Mouse (Mus musculus): Measurements from ENCODE around the gene Tspan18.

DNA sequence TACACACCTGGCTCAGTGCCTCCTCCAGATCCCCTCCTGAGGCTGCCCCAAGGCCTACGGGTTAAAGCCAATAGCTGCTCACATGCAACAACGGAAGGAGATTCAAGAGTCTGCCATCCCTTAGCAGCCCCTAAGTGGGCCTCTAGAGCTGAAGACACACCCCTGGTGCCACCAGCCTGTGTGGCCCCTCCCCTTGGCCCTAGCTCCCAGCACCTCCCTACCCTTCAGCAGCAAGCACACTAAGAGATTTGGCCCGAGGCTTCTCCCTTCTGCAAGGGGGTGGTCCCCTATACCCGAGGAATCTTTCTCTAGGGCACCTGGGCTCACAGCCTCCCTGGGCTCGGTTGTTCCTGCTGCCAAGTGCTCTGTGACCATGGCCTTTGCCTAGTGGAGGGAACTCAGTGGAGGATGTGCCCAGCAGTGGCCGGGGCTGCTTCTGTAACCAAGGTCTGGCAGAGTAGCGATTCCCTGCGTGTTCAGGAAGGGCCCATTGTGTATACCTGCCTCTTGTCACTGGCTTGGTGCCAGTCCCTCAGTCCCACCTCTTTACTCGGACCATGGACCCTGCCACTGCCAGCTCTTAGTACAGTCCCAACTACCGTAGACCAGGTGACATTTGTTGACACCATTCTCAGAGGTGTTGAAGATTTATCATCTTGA is 133.5 kb downstream of the Tspan18 start:
- no peak for TF ChIP-seq CTCF (IDR thresholded peaks at IDR 0.05; ENCODE audit: low read depth)
- TF ChIP-seq EP300 (IDR thresholded peaks at IDR 0.05; ENCODE audit: low read depth), result no peak

All from liver, embryonic 14.5 days (tissue).